ENCODE assay signal across 8 mouse cellular contexts in the genomic region with DNA sequence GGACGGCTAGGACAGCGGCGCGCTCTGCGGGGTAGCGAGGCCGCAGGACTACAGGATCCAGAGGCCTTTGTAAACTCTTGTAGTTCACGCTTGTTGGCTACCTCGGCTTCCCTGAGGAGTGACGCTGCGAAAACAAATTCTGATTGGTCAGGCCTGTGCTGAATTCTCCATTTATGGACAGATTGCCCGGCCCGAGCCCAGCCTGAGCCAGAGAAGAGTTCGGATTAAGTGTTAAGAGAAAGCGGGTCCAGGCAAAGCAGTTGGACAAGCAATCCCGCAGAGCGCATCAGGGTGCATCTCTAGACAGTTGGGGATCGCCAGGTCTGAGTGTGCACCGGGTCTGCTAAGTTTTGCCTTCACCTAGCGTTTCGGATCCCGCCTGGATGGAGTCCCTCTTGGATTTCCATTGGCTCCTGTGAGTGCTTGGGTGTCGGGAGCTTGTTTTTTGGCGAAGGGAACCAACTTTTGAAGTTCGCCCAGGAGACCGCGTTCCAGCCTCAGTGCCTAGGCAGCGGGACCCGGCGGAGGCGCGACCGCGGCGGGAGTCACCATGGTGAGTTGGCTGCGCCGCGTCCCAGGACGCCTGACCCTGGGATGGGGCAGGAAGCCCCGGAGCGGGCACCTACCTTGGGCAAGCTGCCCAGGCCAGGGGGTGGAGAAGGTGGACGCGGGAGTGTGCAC. TPM values are rescaled to one million over a fixed set of nuclear protein-coding genes. Genes with fewer than 3 reads are reported as not detected.
A peak's percentile ranks its signal among the peaks of the same experiment; 100 is the strongest.
DNase-seq lines count a peak whose midpoint lies in the region; ATAC-seq lines count a peak whose summit lies in the region.

TSS of gene Myo1e (plus strand) at position 200 of the 681 bp plus-strand sequence.

- H3K4me2 ChIP-seq in embryonic facial prominence, embryonic 11.5 days (ENCODE audit: low read depth, low read length), result peak within 1 kb of the TSS; percentile 95
- H3K4me2 ChIP-seq in midbrain, embryonic 12.5 days (replicated peaks), result peak within 1 kb of the TSS; percentile 98

- under 1% methylated on average over 43 of the region's 43 CpGs for WGBS in embryonic facial prominence, embryonic 11.5 days
- WGBS in limb, embryonic 10.5 days, result under 1% methylated on average over 43 of the region's 43 CpGs
- WGBS in midbrain, embryonic 12.5 days, result under 1% methylated on average over 43 of the region's 43 CpGs

- no peaks in the 10 kb centered on the region for H3K4me1 ChIP-seq in embryonic facial prominence, embryonic 11.5 days (ENCODE audit: control insufficient read depth, insufficient read depth, low read length)
- peaks cover 26% of the 10 kb centered on the region for H3K4me1 ChIP-seq in limb, embryonic 10.5 days
- peaks cover 15% of the 10 kb centered on the region for H3K4me1 ChIP-seq in midbrain, embryonic 12.5 days

- no peaks in the 10 kb centered on the region for H3K36me3 ChIP-seq in embryonic facial prominence, embryonic 11.5 days (replicated peaks; ENCODE audit: control insufficient read depth, insufficient read depth, low read depth, low read length)
- no peaks in the 10 kb centered on the region for H3K36me3 ChIP-seq in limb, embryonic 10.5 days
- H3K36me3 ChIP-seq in midbrain, embryonic 12.5 days, result no peaks in the 10 kb centered on the region

- peak; percentile 95 for ATAC-seq in embryonic facial prominence, embryonic 11.5 days (replicated peaks; ENCODE audit: insufficient number of reproducible peaks, low FRiP score, low TSS enrichment, low read depth)
- ATAC-seq in midbrain, embryonic 12.5 days (ENCODE audit: low FRiP score, low read depth), result peak; percentile 91
- ATAC-seq in erythroid progenitor cell, adult 5-6 weeks (replicated peaks; ENCODE audit: low FRiP score, poor library complexity, severe bottlenecking), result no peak

- H3K4me3 ChIP-seq in embryonic facial prominence, embryonic 11.5 days (ENCODE audit: low read depth, low read length), result peak within 1 kb of the TSS; percentile 76
- peak within 1 kb of the TSS; percentile 86 for H3K4me3 ChIP-seq in limb, embryonic 10.5 days
- H3K4me3 ChIP-seq in midbrain, embryonic 12.5 days, result peak within 1 kb of the TSS; percentile 59

- no peaks in the 10 kb centered on the region for H3K9me3 ChIP-seq in embryonic facial prominence, embryonic 11.5 days (replicated peaks; ENCODE audit: control insufficient read depth, low read length)
- H3K9me3 ChIP-seq in limb, embryonic 10.5 days (replicated peaks), result no peaks in the 10 kb centered on the region
- no peaks in the 10 kb centered on the region for H3K9me3 ChIP-seq in midbrain, embryonic 12.5 days

- H3K9ac ChIP-seq in embryonic facial prominence, embryonic 11.5 days (replicated peaks; ENCODE audit: low read length), result peak within 1 kb of the TSS; percentile 60
- peak within 1 kb of the TSS; percentile 67 for H3K9ac ChIP-seq in midbrain, embryonic 12.5 days (replicated peaks)

- H3K27me3 ChIP-seq in embryonic facial prominence, embryonic 11.5 days (ENCODE audit: control insufficient read depth, insufficient read depth, low read length), result no peaks in the 10 kb centered on the region
- H3K27me3 ChIP-seq in limb, embryonic 10.5 days (ENCODE audit: low read depth, poor library complexity, severe bottlenecking), result no peaks in the 10 kb centered on the region
- H3K27me3 ChIP-seq in midbrain, embryonic 12.5 days, result peaks cover 25% of the 10 kb centered on the region

- peak within 1 kb of the TSS; percentile 25; the same call in 1 of the 2 replicates for H3K27ac ChIP-seq in embryonic facial prominence, embryonic 11.5 days (replicated peaks; ENCODE audit: low read depth, low read length)
- H3K27ac ChIP-seq in limb, embryonic 10.5 days, result peak within 1 kb of the TSS; percentile 92
- H3K27ac ChIP-seq in midbrain, embryonic 12.5 days (replicated peaks), result peak within 1 kb of the TSS; percentile 66

- peak; percentile 84 for DNase-seq in adrenal gland, postnatal 25 days
- DNase-seq in embryonic facial prominence, embryonic 11.5 days (ENCODE audit: low spot score), result peak; percentile 94
- DNase-seq in heart, adult 18-20 months, result peak; percentile 94 to 97
- DNase-seq in kidney, adult 18-20 months, result peak; percentile 95
- DNase-seq in limb, embryonic 10.5 days (ENCODE audit: low spot score), result peak; percentile 85
- peak; percentile 94 for DNase-seq in skeletal muscle tissue, adult 2 months (ENCODE audit: low read depth, low spot score)

RNA-seq across cellular contexts. Expression of gene Myo1e, which starts in this region (rescaled TPM):
- total RNA-seq in adrenal gland, postnatal 25 days (2021), result 24.5 TPM in 2 replicates
- 13.0 and 14.8 TPM in 2 replicates for polyA plus RNA-seq in embryonic facial prominence, embryonic 11.5 days (2014; fragmentation: Nextera tagmentation; extraction: Ambion mirVana)
- total RNA-seq in heart, adult 18-20 months (2021), result 10 to 100 TPM in 1 of 2 experiments, 1 to 10 TPM in 1; 9.7 to 11.2 TPM
- 13.3 and 18.9 TPM in 2 replicates for polyA plus RNA-seq in limb, embryonic 10.5 days (2016; fragmentation: Nextera tagmentation; extraction: Ambion mirVana)
- polyA plus RNA-seq in midbrain, embryonic 12.5 days (2016; fragmentation: Nextera tagmentation; extraction: Ambion mirVana), result 11.0 and 12.0 TPM in 2 replicates
- 2.1 and 4.0 TPM in 2 replicates for total RNA-seq in erythroid progenitor cell, adult 5-6 weeks (2015; ENCODE audit: low replicate concordance)
- total RNA-seq in erythroid progenitor cell, adult 5-6 weeks (2017; ENCODE audit: low replicate concordance), result 1.5 and 2.3 TPM in 2 replicates

Comparison
In these comparisons a context has a peak if more than half of its experiments do, and no peak if none do; other contexts are left out.
1. H3K27ac ChIP-seq: peak in every context shown above with its lines; median percentile 92 in limb, embryonic 10.5 days; 66 in midbrain, embryonic 12.5 days; 25 in embryonic facial prominence, embryonic 11.5 days.